Mouse (Mus musculus) CH12.LX (cell line): ENCODE measurements at regions not wholly inside any gene's neighbourhood (a gene's known extent, or its start where the extent isn't known, plus 50 kb on each side); places are given as distances from the start of the nearest gene placed in this dataset.

Experiments
- CHD1 ChIP-seq: IDR thresholded peaks from 2 replicates; pipeline ENCODE4 v1.6.1; 2012; ENCODE audit warnings: low read depth, low read length, improper control_type of control experiment, inconsistent platforms
- CTCF ChIP-seq, 2 experiments: IDR thresholded peaks in 1 of 2; conservative IDR thresholded peaks in 1 of 2; 2 replicates each; pipeline ENCODE4 v1.5.1; 2011 to 2012; ENCODE audit warnings: low read depth in 2 of 2, low read length in 2 of 2, improper control_type of control experiment in 1 of 2, inconsistent platforms in 1 of 2, mild to moderate bottlenecking in 1 of 2, moderate library complexity in 1 of 2
- MAX ChIP-seq: IDR thresholded peaks from 2 replicates; pipeline ENCODE4 v1.6.1; 2011; ENCODE audit warnings: low read length, improper control_type of control experiment
- MXI1 ChIP-seq: IDR thresholded peaks from 2 replicates; pipeline ENCODE4 v1.6.1; 2011; ENCODE audit warnings: mild to moderate bottlenecking, low read depth, low read length, improper control_type of control experiment
- POLR2A ChIP-seq: IDR thresholded peaks from 2 replicates; pipeline ENCODE4 v1.6.1; 2011; ENCODE audit warnings: low read depth, mild to moderate bottlenecking, improper control_type of control experiment, low read length
- RAD21 ChIP-seq: IDR thresholded peaks from 2 replicates; pipeline ENCODE4 v1.6.1; 2011; ENCODE audit warnings: low read depth, mild to moderate bottlenecking, low read length, improper control_type of control experiment, moderate library complexity
- TBP ChIP-seq: conservative IDR thresholded peaks from 2 replicates; pipeline ENCODE4 v1.6.1; 2011; ENCODE audit warnings: low read depth, low read length, improper control_type of control experiment
- TCF12 ChIP-seq: IDR thresholded peaks from 2 replicates; pipeline ENCODE4 v1.6.1; 2014; ENCODE audit warnings: low read depth, mild to moderate bottlenecking, inconsistent platforms, low read length, improper control_type of control experiment
- UBTF ChIP-seq: IDR thresholded peaks from 2 replicates; pipeline ENCODE4 v1.6.1; 2012; ENCODE audit warnings: low read depth, mild to moderate bottlenecking, inconsistent platforms, low read length, improper control_type of control experiment, moderate library complexity
- ZC3H11A ChIP-seq: IDR thresholded peaks from 2 replicates; pipeline ENCODE4 v1.6.1; 2012; ENCODE audit warnings: low read depth, mild to moderate bottlenecking, inconsistent platforms, low read length, improper control_type of control experiment
- ZMIZ1 ChIP-seq: IDR thresholded peaks from 2 replicates; pipeline ENCODE4 v1.6.1; 2012; ENCODE audit warnings: low read depth, mild to moderate bottlenecking, inconsistent platforms, low read length, improper control_type of control experiment

DNA sequence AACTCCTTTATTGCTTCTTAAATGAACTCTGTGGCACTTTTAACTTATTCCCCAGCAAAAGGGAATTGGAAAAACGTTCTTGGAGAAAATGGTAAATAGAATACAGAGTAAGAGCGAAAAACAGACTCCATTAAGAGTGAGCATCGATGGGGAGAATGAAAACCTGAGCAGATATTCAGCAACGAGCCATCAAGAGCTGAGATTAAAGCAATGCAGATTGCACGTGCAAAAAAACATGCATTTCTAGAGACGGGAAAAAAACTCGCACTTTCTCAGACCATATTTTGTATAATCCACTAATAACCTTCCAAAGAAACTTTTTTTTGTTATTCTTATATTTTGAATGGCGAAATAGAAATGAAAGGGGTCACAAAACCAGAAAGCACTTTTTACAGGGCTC, 229.5 kb upstream of the Atp2b1 start:
- TF ChIP-seq ZC3H11A (no peak), TCF12 (no peak), CHD1 (no peak), UBTF (no peak), MAX (no peak), ZMIZ1 (no peak), CTCF (conservative IDR thresholded peaks at IDR 0.05 in 1 of 2, IDR thresholded peaks at IDR 0.05 in 1 of 2; ENCODE audit: low read depth in 2 of 2, low read length in 2 of 2) (no peak), POLR2A (no peak), TBP (no peak), RAD21 (no peak), MXI1 (no peak)
